Mouse (Mus musculus) forebrain, embryonic 14.5 days (tissue): ENCODE measurements around the gene Fam208a. TPM values are rescaled to one million over a fixed set of nuclear protein-coding genes. Genes with fewer than 3 reads are reported as not detected.

Source experiments
- ATAC-seq: fragments of 200-750 bp; cut with Nextera tagmentation; 2 replicates; pipeline ENCODE4 v1.8.0; 2017; ENCODE audit warnings: mild to moderate bottlenecking, moderate library complexity
- DNase-seq: peaks from one replicate; pipeline ENCODE4 v3.0.0-alpha.2; 2015; ENCODE audit warnings: low spot score
- H3K27ac ChIP-seq: fragments of 300-500 bp; sonication (generic); 2 replicates; pipeline ENCODE4 v1.5.1; 2014; ENCODE audit warnings: low read depth, mild to moderate bottlenecking, control low read depth, low read length, moderate library complexity
- H3K27me3 ChIP-seq: fragments of 300-500 bp; sonication (generic); replicated peaks from 2 replicates; pipeline ENCODE4 v1.6.1; 2014; ENCODE audit warnings: low read length, control low read depth, mixed read lengths; ENCODE audit not compliant: control insufficient read depth, insufficient read depth
- H3K36me3 ChIP-seq: fragments of 300-500 bp; sonication (generic); 2 replicates; pipeline ENCODE4 v1.6.1; 2014; ENCODE audit warnings: low read length, control low read depth; ENCODE audit not compliant: control insufficient read depth, insufficient read depth
- H3K4me1 ChIP-seq: fragments of 300-500 bp; sonication (generic); 2 replicates; pipeline ENCODE4 v1.6.1; 2014; ENCODE audit warnings: antibody characterized with exemption, low read length, control low read depth; ENCODE audit not compliant: control insufficient read depth, insufficient read depth
- H3K4me2 ChIP-seq: fragments of 300-500 bp; sonication (generic); 2 replicates; pipeline ENCODE4 v1.6.1; 2014; ENCODE audit warnings: mild to moderate bottlenecking, control low read depth, low read length
- H3K4me3 ChIP-seq: fragments of 300-500 bp; sonication (generic); 2 replicates; pipeline ENCODE4 v1.5.1; 2014; ENCODE audit warnings: low read depth, low read length, control low read depth
- H3K9ac ChIP-seq: fragments of 300-500 bp; sonication (generic); 2 replicates; pipeline ENCODE4 v1.6.1; 2014; ENCODE audit warnings: mild to moderate bottlenecking, low read length, control low read depth, moderate library complexity
- H3K9me3 ChIP-seq: fragments of 300-500 bp; sonication (generic); replicated peaks from 2 replicates; pipeline ENCODE4 v1.6.1; 2016; ENCODE audit warnings: low read length, control low read depth, mixed read lengths; ENCODE audit not compliant: control insufficient read depth
- WGBS: fragments of 180-500 bp; shearing (Covaris S2); extraction: QIAGEN DNeasy Blood & Tissue Kit; methylation state at CpG from one replicate; pipeline ENCODE4 v1.1.7; 2014; 5-methylcytosine and 5-hydroxymethylcytosine counted together
- microRNA-seq: library from miRNA; unstranded; fragments of <30 nt; microRNA quantifications from one replicate; pipeline ENCODE4, GENCODE M21; 2016
- polyA plus RNA-seq: library from polyadenylated mRNA; unstranded; fragments of >200 nt; fragmentation: Nextera tagmentation; extraction: Ambion mirVana; gene quantifications from 2 replicates; pipeline ENCODE4 v1.2.1, GENCODE M21; 2014

Gene Fam208a
- polyA plus RNA-seq, 1 experiment from 2014 or later: 8.7 TPM

GRCm38 (mm10) chr14:27507894-27508643 lies 79.4 kb downstream of the Fam208a start, which contains the start of gene Ccdc66:
Gene Ccdc66, minus strand, starts transcription at chr14:27508460.
- Histone ChIP-seq H3K4me3 (peak within 1 kb of the TSS; percentile 80), H3K36me3 (peaks cover 6% of the 10 kb centered on the region; the same call in 1 of the 2 replicates), H3K4me2 (peak within 1 kb of the TSS; percentile 62), H3K9me3 (no peaks in the 10 kb centered on the region), H3K27me3 (no peaks in the 10 kb centered on the region), H3K9ac (peak within 1 kb of the TSS; percentile 82), H3K4me1 (peaks cover 5% of the 10 kb centered on the region), H3K27ac (peak within 1 kb of the TSS; percentile 48; the same call in 1 of the 2 replicates)
- ATAC-seq: peak; percentile 99
- under 1% methylated on average over 51 of the region's 51 CpGs for WGBS
- DNase-seq: peak; percentile 96

- DNase-seq: peak; percentile 32
Observed at GRCm38 (mm10) chr14:27508644-27509301, 80.1 kb downstream of the Fam208a start.

DNA sequence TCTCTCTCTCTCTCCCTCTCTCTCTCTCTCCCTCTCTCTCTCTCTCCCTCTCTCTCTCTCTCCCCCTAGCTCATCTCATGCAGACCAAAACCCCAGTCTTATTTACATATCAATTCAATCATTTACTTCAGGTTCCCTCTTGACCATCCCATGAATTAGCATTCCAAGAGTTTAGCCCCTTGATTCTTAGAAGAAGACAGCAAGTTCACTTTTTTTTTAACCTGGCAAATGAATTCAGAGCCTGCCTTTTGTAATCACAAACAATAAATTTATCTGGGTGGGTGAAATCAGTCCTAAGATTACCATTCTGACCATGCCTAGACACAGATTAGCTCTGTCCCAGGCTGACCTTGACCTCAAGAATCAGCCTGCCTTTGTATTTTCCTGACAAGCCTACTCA lies 95.9 kb downstream of the Fam208a start:
- ATAC-seq (no peak), DNase-seq (no peak)
- Histone ChIP-seq H3K4me3 (no peak overlapping the region), H3K4me1 (no peaks in the 10 kb centered on the region), H3K27me3 (no peaks in the 10 kb centered on the region), H3K4me2 (no peak overlapping the region), H3K36me3 (no peaks in the 10 kb centered on the region), H3K9me3 (no peaks in the 10 kb centered on the region), H3K9ac (no peak overlapping the region), H3K27ac (no peak overlapping the region)

More at GRCm38 (mm10) chr14:27508644-27509301, 80.1 kb downstream of the Fam208a start:
- Histone ChIP-seq H3K9me3 (no peaks in the 10 kb centered on the region), H3K9ac (peak overlapping the region; percentile 82), H3K36me3 (0 out of 2 replicates have a peak, but pooled peaks cover 4% of the 10 kb centered on the region), H3K4me3 (peak overlapping the region; percentile 80), H3K4me1 (peaks cover 5% of the 10 kb centered on the region), H3K4me2 (peak overlapping the region; percentile 62), H3K27me3 (no peaks in the 10 kb centered on the region), H3K27ac (no peak overlapping the region)
- 33% methylated on average over 15 of the region's 15 CpGs for WGBS
- ATAC-seq: peak; percentile 70

Small RNA genes lying within 50 kb of the gene (microRNA-seq; reads per million reads assigned to microRNA genes)
- not detected for gene Gm23633

Other genes with a start within 250 kb of the Fam208a start
- gene Ccdc66, start 79.6 kb downstream of the Fam208a start, polyA plus RNA-seq: 9.7 and 11.1 TPM in 2 replicates
- gene Erc2, start 193.6 kb downstream of the Fam208a start, polyA plus RNA-seq: 40.6 and 56.8 TPM in 2 replicates